Mouse (Mus musculus) CH12.LX (cell line): Measurements from ENCODE around the gene Slc45a3. TPM values are rescaled to one million over a fixed set of nuclear protein-coding genes. Genes with fewer than 3 reads are reported as not detected.

Experiments
- DNase-seq: peaks from one replicate; pipeline ENCODE4 v3.0.0-alpha.2; 2013; ENCODE audit errors: extremely low read depth
- H3K27ac ChIP-seq: 2 replicates; pipeline ENCODE4 v1.5.1; 2012; ENCODE audit warnings: low read depth, mild to moderate bottlenecking, control low read depth, moderate library complexity; ENCODE audit not compliant: insufficient read depth
- H3K27me3 ChIP-seq: replicated peaks from 2 replicates; pipeline ENCODE3; 2012; ENCODE audit warnings: inconsistent platforms
- H3K36me3 ChIP-seq, 2 experiments: replicated peaks in 1 of 2; 2 replicates each; pipeline versions ENCODE3 to v1.6.1; 2012; ENCODE audit warnings: inconsistent platforms in 1 of 2, low read length in 1 of 2, mild to moderate bottlenecking in 1 of 2, mixed read lengths in 1 of 2, moderate library complexity in 1 of 2; ENCODE audit not compliant: control insufficient read depth in 1 of 2, insufficient read depth in 1 of 2
- H3K4me1 ChIP-seq, 2 experiments: 2 replicates each; pipeline ENCODE4 v1.6.1; 2012; ENCODE audit warnings: inconsistent platforms in 1 of 2, moderate library complexity in 1 of 2; ENCODE audit not compliant: insufficient read depth in 2 of 2, control insufficient read depth in 1 of 2
- H3K4me2 ChIP-seq: 2 replicates; pipeline ENCODE4 v1.6.1; 2012; ENCODE audit warnings: low read depth, mild to moderate bottlenecking, control low read depth; ENCODE audit not compliant: poor library complexity, insufficient read depth, severe bottlenecking
- H3K4me3 ChIP-seq, 3 experiments: fragments of 150-350 bp in 1 of 3; sonication (generic) in 1 of 3; replicated peaks in 1 of 3; 2 replicates each; pipeline versions ENCODE3 to v1.5.1; 2011 to 2012; ENCODE audit warnings: low read depth in 2 of 3, low read length in 2 of 3, mild to moderate bottlenecking in 2 of 3, moderate library complexity in 2 of 3, control low read depth in 1 of 3, improper control_type of control experiment in 1 of 3, inconsistent platforms in 1 of 3, mixed read lengths in 1 of 3; ENCODE audit not compliant: poor library complexity in 1 of 3
- H3K79me2 ChIP-seq: replicated peaks from 2 replicates; pipeline ENCODE4 v1.6.1; 2012; ENCODE audit warnings: mild to moderate bottlenecking, moderate library complexity; ENCODE audit not compliant: control insufficient read depth, poor library complexity, insufficient read depth, severe bottlenecking; ENCODE audit errors: extremely low read depth
- H3K9ac ChIP-seq: 2 replicates; pipeline ENCODE4 v1.6.1; 2012; ENCODE audit warnings: low read depth, mild to moderate bottlenecking, control low read depth, moderate library complexity; ENCODE audit not compliant: insufficient read depth
- H3K9me3 ChIP-seq: replicated peaks from 2 replicates; pipeline ENCODE3; 2012; ENCODE audit warnings: low read length, inconsistent platforms, mixed read lengths
- BHLHE40 ChIP-seq: IDR thresholded peaks from 2 replicates; pipeline ENCODE4 v1.6.1; 2011; ENCODE audit warnings: mild to moderate bottlenecking, low read depth, low read length, improper control_type of control experiment
- E2F4 ChIP-seq: IDR thresholded peaks from 2 replicates; pipeline ENCODE4 v1.6.1; 2011; ENCODE audit warnings: low read depth, low read length, improper control_type of control experiment; ENCODE audit not compliant: insufficient replicate concordance
- EP300 ChIP-seq: IDR thresholded peaks from 2 replicates; pipeline ENCODE4 v1.6.1; 2011; ENCODE audit warnings: low read length, improper control_type of control experiment
- ETS1 ChIP-seq: conservative IDR thresholded peaks from 2 replicates; pipeline ENCODE4 v1.6.1; 2012; ENCODE audit warnings: low read depth, mild to moderate bottlenecking, inconsistent platforms, low read length, improper control_type of control experiment, moderate library complexity
- IRF4 ChIP-seq: IDR thresholded peaks from 2 replicates; pipeline ENCODE4 v1.6.1; 2014; ENCODE audit warnings: low read depth, mild to moderate bottlenecking, inconsistent platforms, low read length, improper control_type of control experiment
- JUN ChIP-seq: IDR thresholded peaks from 2 replicates; pipeline ENCODE4 v1.6.1; 2011; ENCODE audit warnings: low read depth, mild to moderate bottlenecking, low read length, improper control_type of control experiment, moderate library complexity; ENCODE audit not compliant: insufficient read depth
- JUND ChIP-seq: conservative IDR thresholded peaks from 2 replicates; pipeline ENCODE4 v1.6.1; 2011; ENCODE audit warnings: low read depth, low read length, improper control_type of control experiment
- MAX ChIP-seq: IDR thresholded peaks from 2 replicates; pipeline ENCODE4 v1.6.1; 2011; ENCODE audit warnings: low read length, improper control_type of control experiment
- MEF2A ChIP-seq: IDR thresholded peaks from 2 replicates; pipeline ENCODE4 v1.6.1; 2014; ENCODE audit warnings: low read depth, mild to moderate bottlenecking, inconsistent platforms, low read length, improper control_type of control experiment, borderline replicate concordance
- NRF1 ChIP-seq: IDR thresholded peaks from 2 replicates; pipeline ENCODE4 v1.6.1; 2014; ENCODE audit warnings: low read depth, mild to moderate bottlenecking, inconsistent platforms, low read length, improper control_type of control experiment, moderate library complexity
- POLR2A ChIP-seq: IDR thresholded peaks from 2 replicates; pipeline ENCODE4 v1.6.1; 2011; ENCODE audit warnings: low read depth, mild to moderate bottlenecking, improper control_type of control experiment, low read length
- POLR2AphosphoS2 ChIP-seq: IDR thresholded peaks from 2 replicates; pipeline ENCODE4 v1.6.1; 2011; ENCODE audit warnings: low read depth, low read length, improper control_type of control experiment
- SIN3A ChIP-seq: IDR thresholded peaks from 2 replicates; pipeline ENCODE4 v1.6.1; 2012; ENCODE audit warnings: low read length, improper control_type of control experiment, inconsistent platforms
- ZC3H11A ChIP-seq: IDR thresholded peaks from 2 replicates; pipeline ENCODE4 v1.6.1; 2012; ENCODE audit warnings: low read depth, mild to moderate bottlenecking, inconsistent platforms, low read length, improper control_type of control experiment
- ZKSCAN1 ChIP-seq: IDR thresholded peaks from 2 replicates; pipeline ENCODE4 v1.6.1; 2012; ENCODE audit warnings: low read depth, inconsistent platforms, low read length, improper control_type of control experiment, borderline replicate concordance
- dilution Hi-C: fragments of 300-500 bp; cut with MboI; formaldehyde crosslinking; loops from 2 replicates; pipeline ENCODE4 v1.14.3; 2020; ENCODE audit warnings: low sequenced_read_pairs; ENCODE audit not compliant: extremely low pct_unique_long_range_greater_than_20kb, extremely low pct_ligation_motif_present
- in situ Hi-C: fragments of 300-500 bp; cut with MboI; formaldehyde crosslinking; loops from 3 replicates; pipeline ENCODE4 v1.14.3; 2019; ENCODE audit warnings: low sequenced_read_pairs, low pct_ligation_motif_present, low pct_unique_long_range_greater_than_20kb, mixed read lengths
- polyA plus RNA-seq: library from polyadenylated mRNA; unstranded; fragments of >175 nt; gene quantifications from 2 replicates; pipeline ENCODE4 v1.2.1, GENCODE M21; 2012; ENCODE audit warnings: low read depth; ENCODE audit not compliant: insufficient read length
- total RNA-seq, 2 experiments: library from RNA; depleted of rRNA; stranded (reverse); fragments of 300-350 nt in 1 of 2; fragments of >200 nt in 1 of 2; gene quantifications; 2 replicates each; pipeline ENCODE4 v1.2.3; 2012 to 2014

The Slc45a3 gene
- total and polyA plus RNA-seq, 3 experiments, result 0.16 to 0.47 (median 0.20) TPM

DNA sequence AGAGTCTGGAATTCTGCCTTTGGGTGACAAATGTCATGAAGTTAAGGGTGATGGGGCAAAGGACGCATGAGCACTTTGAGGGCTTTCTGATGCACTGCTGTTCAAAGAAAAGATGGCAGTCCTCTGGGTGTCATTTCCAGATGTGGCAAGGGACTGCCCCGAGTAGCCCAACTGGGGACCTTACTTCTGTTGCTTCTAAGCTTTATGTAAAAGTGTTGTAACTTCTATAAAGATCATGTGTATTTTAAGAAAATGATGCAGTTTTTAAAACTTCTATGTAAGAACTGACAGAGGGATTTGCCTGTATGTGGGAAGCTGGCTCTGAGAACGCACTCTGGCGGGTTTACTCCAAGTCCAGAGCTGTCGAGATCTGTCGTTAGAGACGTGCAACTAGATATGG, 69.4 kb downstream of the Slc45a3 start:
- Histone ChIP-seq H3K4me1 (peaks cover 39 to 79% of the 10 kb centered on the region in 2 experiments), H3K27ac (peak overlapping the region; percentile 73), H3K9ac (0 out of 2 replicates have a peak overlapping the region, but pooled peaks have one; percentile 25), H3K4me3 (no peak overlapping the region), H3K79me2 (peaks cover 16% of the 10 kb centered on the region), H3K9me3 (no peaks in the 10 kb centered on the region), H3K36me3 (peaks cover 47 to 79% of the 10 kb centered on the region in 2 experiments), H3K27me3 (no peaks in the 10 kb centered on the region), H3K4me2 (peak overlapping the region; percentile 16; the same call in 1 of the 2 replicates)
- dilution Hi-C loops, result no loop called here
- in situ Hi-C loops, result no loop called here
- TF ChIP-seq JUND, result peak; percentile 28; the same call in 1 of the 2 replicates
- peak; percentile 95 for TF ChIP-seq MEF2A
- TF ChIP-seq POLR2AphosphoS2, result no peak
- no peak for TF ChIP-seq ZKSCAN1
- peak; percentile 67 for TF ChIP-seq EP300
- TF ChIP-seq ETS1, result peak; percentile 63; the same call in 1 of the 2 replicates
- TF ChIP-seq NRF1, result peak; percentile 21; the same call in 1 of the 2 replicates
- peak; percentile 37; the same call in 1 of the 2 replicates for TF ChIP-seq IRF4
- TF ChIP-seq POLR2A, result no peak
- TF ChIP-seq E2F4, result no peak
- no peak for TF ChIP-seq SIN3A
- no peak for TF ChIP-seq MAX
- TF ChIP-seq BHLHE40, result 0 out of 2 replicates have a peak, but pooled peaks have one; percentile 12
- TF ChIP-seq JUN, result peak; percentile 64
- no peak for TF ChIP-seq ZC3H11A
- DNase-seq, result peak; percentile 58

Other genes starting within 250 kb of the Slc45a3 start
- not detected in 2 replicates for gene Slc26a9, start 218.9 kb upstream of the Slc45a3 start, total RNA-seq (2012; rRNA removed)
- gene Slc26a9, start 218.9 kb upstream of the Slc45a3 start, total RNA-seq (2014; rRNA removed), result not detected in 2 replicates
- 0.29 and 0.31 TPM in 2 replicates for gene Slc26a9, start 218.9 kb upstream of the Slc45a3 start, polyA plus RNA-seq
- gene Pm20d1, start 165.6 kb upstream of the Slc45a3 start, total RNA-seq (2012; rRNA removed), result 0.17 and 0.29 TPM in 2 replicates
- 0.09 and 0.21 TPM in 2 replicates for gene Pm20d1, start 165.6 kb upstream of the Slc45a3 start, total RNA-seq (2014; rRNA removed)
- gene Pm20d1, start 165.6 kb upstream of the Slc45a3 start, polyA plus RNA-seq, result 0.19 and 0.53 TPM in 2 replicates
- gene Slc41a1, start 135.5 kb upstream of the Slc45a3 start, total RNA-seq (2012; rRNA removed), result 8.8 and 10.4 TPM in 2 replicates
- 5.2 and 6.3 TPM in 2 replicates for gene Slc41a1, start 135.5 kb upstream of the Slc45a3 start, total RNA-seq (2014; rRNA removed)
- 9.4 and 10.7 TPM in 2 replicates for gene Slc41a1, start 135.5 kb upstream of the Slc45a3 start, polyA plus RNA-seq
- 10.8 and 11.5 TPM in 2 replicates for gene Rab29, start 95.7 kb upstream of the Slc45a3 start, total RNA-seq (2012; rRNA removed)
- 16.4 and 17.8 TPM in 2 replicates for gene Rab29, start 95.7 kb upstream of the Slc45a3 start, total RNA-seq (2014; rRNA removed)
- gene Rab29, start 95.7 kb upstream of the Slc45a3 start, polyA plus RNA-seq, result 14.8 and 15.6 TPM in 2 replicates
- gene Nucks1, start 52.4 kb upstream of the Slc45a3 start, total RNA-seq (2012; rRNA removed), result 87.4 and 99.4 TPM in 2 replicates
- gene Nucks1, start 52.4 kb upstream of the Slc45a3 start, total RNA-seq (2014; rRNA removed), result 267 and 274 TPM in 2 replicates
- 96.9 and 99.6 TPM in 2 replicates for gene Nucks1, start 52.4 kb upstream of the Slc45a3 start, polyA plus RNA-seq
- gene Elk4, start 44.6 kb downstream of the Slc45a3 start, total RNA-seq (2012; rRNA removed), result 18.9 and 21.0 TPM in 2 replicates
- gene Elk4, start 44.6 kb downstream of the Slc45a3 start, total RNA-seq (2014; rRNA removed), result 12.8 and 16.8 TPM in 2 replicates
- gene Elk4, start 44.6 kb downstream of the Slc45a3 start, polyA plus RNA-seq, result 16.1 and 17.4 TPM in 2 replicates
- gene Mfsd4a, start 105.1 kb downstream of the Slc45a3 start, total RNA-seq (2012; rRNA removed), result 5.2 and 5.6 TPM in 2 replicates
- 0.81 and 1.4 TPM in 2 replicates for gene Mfsd4a, start 105.1 kb downstream of the Slc45a3 start, total RNA-seq (2014; rRNA removed)
- gene Mfsd4a, start 105.1 kb downstream of the Slc45a3 start, polyA plus RNA-seq, result 11.8 and 13.0 TPM in 2 replicates
- gene Cdk18, start 176.7 kb downstream of the Slc45a3 start, total RNA-seq (2012; rRNA removed), result 1.0 and 2.5 TPM in 2 replicates
- 0.32 TPM in 1 of 2 replicates, not detected in the other for gene Cdk18, start 176.7 kb downstream of the Slc45a3 start, total RNA-seq (2014; rRNA removed)
- 1.1 and 1.3 TPM in 2 replicates for gene Cdk18, start 176.7 kb downstream of the Slc45a3 start, polyA plus RNA-seq
- not detected in 2 replicates for gene Lemd1, start 228.5 kb downstream of the Slc45a3 start, total RNA-seq (2012; rRNA removed)
- gene Lemd1, start 228.5 kb downstream of the Slc45a3 start, total RNA-seq (2014; rRNA removed), result not detected in 2 replicates
- gene Lemd1, start 228.5 kb downstream of the Slc45a3 start, polyA plus RNA-seq, result not detected in 2 replicates
- not detected in 2 replicates for gene AC124108.1, start 228.5 kb downstream of the Slc45a3 start, total RNA-seq (2012; rRNA removed)
- not detected in 2 replicates for gene AC124108.1, start 228.5 kb downstream of the Slc45a3 start, total RNA-seq (2014; rRNA removed)
- gene AC124108.1, start 228.5 kb downstream of the Slc45a3 start, polyA plus RNA-seq, result not detected in 2 replicates